Mouse (Mus musculus) G1E (cell line): ENCODE results near the gene Acbd3. TPM values are rescaled to one million over a fixed set of nuclear protein-coding genes. Genes with fewer than 3 reads are reported as not detected.

Experiments used
- ATAC-seq: 2 replicates; pipeline ENCODE4 v1.8.0; 2016; ENCODE audit warnings: mild to moderate bottlenecking; ENCODE audit not compliant: insufficient number of reproducible peaks, poor library complexity, low FRiP score, severe bottlenecking; ENCODE audit errors: extremely low read depth
- DNase-seq: peaks from one replicate; pipeline ENCODE4 v3.0.0; 2012; ENCODE audit warnings: low spot score
- H3K27me3 ChIP-seq: 2 replicates; pipeline ENCODE4 v1.6.1; 2012; ENCODE audit warnings: mild to moderate bottlenecking, low read length, inconsistent platforms; ENCODE audit not compliant: insufficient read depth
- H3K36me3 ChIP-seq: replicated peaks from 2 replicates; pipeline ENCODE3; 2012; ENCODE audit warnings: mild to moderate bottlenecking, inconsistent platforms
- H3K4me1 ChIP-seq: 2 replicates; pipeline ENCODE4 v1.6.1; 2012; ENCODE audit warnings: low read depth, low read length, inconsistent platforms, mixed read lengths; ENCODE audit not compliant: insufficient read depth
- H3K4me3 ChIP-seq: 2 replicates; pipeline ENCODE4 v1.5.1; 2012; ENCODE audit warnings: low read depth, mild to moderate bottlenecking, inconsistent platforms, low read length, moderate library complexity, mixed read lengths
- H3K9me3 ChIP-seq: replicated peaks from 2 replicates; pipeline ENCODE4 v1.6.1; 2012; ENCODE audit warnings: inconsistent platforms
- CTCF ChIP-seq: IDR thresholded peaks from 2 replicates; pipeline ENCODE4 v1.5.1; 2012; ENCODE audit warnings: low read depth, low read length, inconsistent platforms, mixed read lengths
- GATA1 ChIP-seq: IDR thresholded peaks from 2 replicates; pipeline ENCODE4 v1.6.1; 2012; ENCODE audit warnings: borderline replicate concordance, low read length, inconsistent platforms, mixed read lengths
- GATA2 ChIP-seq: IDR thresholded peaks from 2 replicates; pipeline ENCODE4 v1.6.1; 2012; ENCODE audit warnings: low read depth, low read length, inconsistent platforms, borderline replicate concordance
- POLR2AphosphoS5 ChIP-seq: IDR thresholded peaks from 2 replicates; pipeline ENCODE4 v1.6.1; 2012; ENCODE audit warnings: low read depth, low read length, inconsistent platforms; ENCODE audit not compliant: insufficient replicate concordance
- TAL1 ChIP-seq: conservative IDR thresholded peaks from 2 replicates; pipeline ENCODE4 v1.6.1; 2012; ENCODE audit warnings: low read depth, low read length, inconsistent platforms, mixed read lengths
- polyA plus RNA-seq: library from polyadenylated mRNA; stranded (reverse); fragments of >175 nt; gene quantifications from 2 replicates; pipeline ENCODE4 v1.2.3, GENCODE M21; 2012
- total RNA-seq, 2 experiments: library from RNA; stranded (forward) in 1 of 2; stranded (reverse) in 1 of 2; fragments of 200-1000 nt in 1 of 2; fragments of >200 nt in 1 of 2; fragmentation: Nextera tagmentation in 1 of 2; gene quantifications; 2 replicates each; pipeline ENCODE4 v1.2.3; 2014 to 2017

The Acbd3 gene
- total and polyA plus RNA-seq, 3 experiments: 8.2 to 57.1 (median 34.9) TPM

DNA sequence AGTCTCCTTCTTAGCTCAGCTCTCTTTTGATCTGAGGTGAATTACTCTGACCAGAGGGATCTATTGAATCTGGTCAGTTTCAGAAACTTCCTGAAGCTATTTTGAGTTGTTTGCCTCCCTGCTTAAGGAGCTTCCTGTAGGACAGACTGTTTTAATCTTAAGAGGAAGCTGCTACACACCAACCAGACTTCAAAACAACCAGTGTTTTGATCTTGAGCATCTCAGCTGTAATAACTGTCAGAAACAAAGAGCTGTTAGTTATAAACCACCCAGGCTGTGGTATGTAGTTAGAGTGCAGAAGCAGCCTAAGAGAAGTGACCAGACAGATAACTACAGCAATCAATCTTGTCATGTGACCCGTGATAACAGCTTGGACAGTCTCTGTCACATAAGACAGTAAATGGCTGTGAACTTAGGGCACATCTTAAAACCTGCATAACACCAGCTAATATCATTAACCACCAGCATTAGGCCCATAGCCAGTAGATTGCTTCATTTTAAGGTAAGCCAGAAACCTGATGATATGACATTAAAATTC lies 2.1 kb upstream of the Acbd3 start:
- peaks cover 2% of the 10 kb centered on the region; the same call in 1 of the 2 replicates for H3K27me3 ChIP-seq
- H3K4me3 ChIP-seq: no peak overlapping the region
- H3K9me3 ChIP-seq: no peaks in the 10 kb centered on the region
- H3K4me1 ChIP-seq: peaks cover 71% of the 10 kb centered on the region
- DNase-seq (no peak), ATAC-seq (no peak)
- H3K36me3 ChIP-seq: no peaks in the 10 kb centered on the region
- TF ChIP-seq CTCF: no peak

DNA sequence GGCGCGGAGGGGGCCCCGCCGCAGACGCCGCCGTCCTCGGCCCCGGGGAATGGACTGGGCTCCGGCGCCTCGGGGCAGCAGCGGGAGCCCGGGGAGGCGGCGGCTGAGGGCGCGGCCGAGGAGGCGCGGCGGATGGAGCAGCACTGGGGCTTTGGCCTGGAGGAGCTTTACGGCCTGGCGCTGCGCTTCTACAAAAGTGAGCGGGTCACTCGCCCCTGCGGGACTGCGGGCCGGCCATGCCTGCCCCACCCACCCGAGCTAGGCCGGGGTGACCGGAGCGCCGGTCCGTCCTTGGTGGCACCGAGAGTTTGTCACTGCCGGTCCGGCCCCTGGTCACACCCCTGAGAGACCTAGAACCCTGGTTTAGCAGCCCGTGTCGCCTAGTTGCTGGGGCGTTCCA lies 340 bp downstream of the Acbd3 start:
- DNase-seq (no peak), ATAC-seq (no peak)
- TF ChIP-seq POLR2AphosphoS5: no peak
- no peak for TF ChIP-seq GATA1
- TF ChIP-seq TAL1: no peak
- no peak for TF ChIP-seq CTCF
- no peak for TF ChIP-seq GATA2
- Histone ChIP-seq H3K4me1 (peaks cover 70% of the 10 kb centered on the region), H3K9me3 (no peaks in the 10 kb centered on the region), H3K4me3 (peak overlapping the region; percentile 96), H3K27me3 (no peaks in the 10 kb centered on the region), H3K36me3 (peaks cover 4% of the 10 kb centered on the region)

DNA sequence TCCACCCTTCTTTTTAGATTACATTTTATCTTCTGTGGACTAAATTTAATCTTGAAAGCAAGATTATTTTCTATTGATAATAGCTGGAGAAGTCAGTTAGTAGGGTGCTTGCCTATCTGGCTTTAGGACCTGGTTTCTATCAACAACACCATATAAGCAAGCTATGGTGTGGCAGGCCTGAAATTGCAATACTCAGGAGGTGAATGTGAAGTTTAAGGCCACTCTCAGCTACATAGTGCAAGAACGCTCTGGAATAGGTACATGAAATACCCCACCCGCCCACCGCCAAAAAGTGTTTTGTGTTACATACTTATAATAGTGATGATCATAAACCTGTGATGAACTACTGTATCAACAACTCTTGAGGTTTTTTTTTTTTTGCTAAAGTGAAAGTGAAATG lies 3.4 kb downstream of the Acbd3 start:
- no peaks in the 10 kb centered on the region for H3K27me3 ChIP-seq
- TF ChIP-seq GATA1 (no peak), CTCF (no peak), POLR2AphosphoS5 (no peak), TAL1 (no peak), GATA2 (no peak)
- no peak for DNase-seq
- ATAC-seq: no peak
- peaks cover 14% of the 10 kb centered on the region for H3K36me3 ChIP-seq
- H3K4me1 ChIP-seq: peaks cover 48% of the 10 kb centered on the region
- H3K9me3 ChIP-seq: no peaks in the 10 kb centered on the region
- no peak overlapping the region for H3K4me3 ChIP-seq

DNA sequence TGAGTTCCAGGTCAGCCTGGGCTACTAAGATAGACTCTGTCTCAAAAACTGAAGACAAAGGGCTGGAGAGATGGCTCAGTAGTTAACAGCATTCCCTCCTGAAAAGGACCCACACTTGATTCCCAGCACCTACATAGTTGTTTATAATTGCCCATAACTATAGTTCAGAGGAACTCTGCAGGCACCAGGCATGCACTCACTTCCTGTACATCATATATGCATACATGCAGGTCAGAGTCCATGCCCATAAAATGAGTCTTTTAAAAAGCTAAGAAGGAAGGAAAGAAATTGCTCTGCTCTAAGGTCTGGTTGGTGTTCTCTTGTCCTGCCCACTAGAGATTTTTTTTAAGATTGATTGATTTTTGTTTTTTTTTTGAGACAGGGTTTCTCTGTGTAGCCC lies 22.0 kb downstream of the Acbd3 start:
- H3K4me1 ChIP-seq: no peaks in the 10 kb centered on the region
- DNase-seq: no peak
- peaks cover 76% of the 10 kb centered on the region for H3K36me3 ChIP-seq
- no peak for TF ChIP-seq POLR2AphosphoS5
- no peak for TF ChIP-seq TAL1
- no peak for TF ChIP-seq CTCF
- no peak for TF ChIP-seq GATA1
- no peak for TF ChIP-seq GATA2
- no peaks in the 10 kb centered on the region for H3K9me3 ChIP-seq
- H3K4me3 ChIP-seq: no peak overlapping the region
- H3K27me3 ChIP-seq: no peaks in the 10 kb centered on the region
- no peak for ATAC-seq

DNA sequence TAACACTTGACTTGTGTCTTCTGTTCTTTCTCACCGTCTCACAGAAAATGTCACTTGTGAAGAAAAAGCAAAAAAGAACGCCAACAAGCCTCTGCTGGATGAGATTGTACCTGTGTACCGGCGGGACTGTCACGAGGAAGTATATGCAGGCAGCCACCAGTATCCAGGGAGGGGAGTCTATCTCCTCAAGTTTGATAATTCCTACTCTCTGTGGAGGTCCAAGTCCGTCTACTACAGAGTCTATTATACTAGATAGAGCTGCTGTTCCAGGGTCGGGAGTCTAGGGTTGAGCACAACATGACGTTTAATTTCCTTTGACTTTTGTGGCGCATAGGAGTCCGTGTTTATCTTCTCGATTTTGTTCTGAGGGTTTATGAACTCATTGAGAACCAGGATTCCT lies 26.3 kb downstream of the Acbd3 start:
- Histone ChIP-seq H3K4me3 (no peak overlapping the region), H3K27me3 (no peaks in the 10 kb centered on the region), H3K4me1 (no peaks in the 10 kb centered on the region), H3K36me3 (peaks cover 57% of the 10 kb centered on the region), H3K9me3 (no peaks in the 10 kb centered on the region)
- no peak for TF ChIP-seq TAL1
- TF ChIP-seq GATA2: no peak
- TF ChIP-seq GATA1: no peak
- no peak for TF ChIP-seq POLR2AphosphoS5
- no peak for TF ChIP-seq CTCF
- no peak for DNase-seq
- ATAC-seq: no peak

DNA sequence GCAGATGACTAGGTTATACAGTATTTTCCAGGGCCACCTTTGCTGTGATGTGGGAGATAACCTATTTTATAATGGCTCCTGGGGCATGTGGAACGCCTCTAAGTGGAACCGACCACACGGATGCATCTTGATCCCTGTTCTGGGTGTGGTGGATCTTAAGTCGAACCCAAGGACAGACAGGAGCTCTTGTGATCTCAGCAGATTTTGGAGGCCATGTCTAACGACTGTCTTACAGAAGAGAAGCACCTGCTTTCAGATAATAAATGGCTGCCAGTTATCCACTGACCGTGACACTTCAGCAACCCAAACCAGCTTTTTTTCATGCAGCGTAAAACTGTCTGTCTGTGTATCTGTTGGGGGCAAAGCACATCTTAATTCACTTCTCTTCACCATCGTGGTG lies 28.5 kb downstream of the Acbd3 start:
- H3K36me3 ChIP-seq: peaks cover 42% of the 10 kb centered on the region

DNA sequence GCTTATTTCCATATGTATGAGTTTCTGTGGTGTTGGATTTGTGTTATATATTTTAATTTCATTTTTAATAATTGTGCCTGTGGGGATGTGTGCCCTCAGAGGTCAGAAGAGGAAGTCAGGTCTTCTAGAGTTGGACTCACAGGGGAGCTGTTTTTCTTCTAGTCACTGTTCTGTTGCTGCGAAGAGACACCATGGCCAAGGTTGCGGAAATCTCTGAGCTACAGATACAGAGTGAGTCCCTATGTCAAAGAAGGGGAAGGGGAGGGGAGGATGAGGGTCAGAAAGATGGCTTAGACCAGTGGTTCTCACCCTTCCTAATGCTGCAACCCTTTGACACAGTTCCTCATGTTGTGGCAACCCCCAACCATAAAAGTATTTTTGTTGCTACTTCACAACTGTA lies 30.9 kb downstream of the Acbd3 start:
- no peak for DNase-seq
- H3K4me3 ChIP-seq: no peak overlapping the region
- no peak for ATAC-seq
- TF ChIP-seq GATA2 (no peak), TAL1 (no peak), POLR2AphosphoS5 (no peak), GATA1 (no peak), CTCF (no peak)
- H3K9me3 ChIP-seq: no peaks in the 10 kb centered on the region
- peaks cover 36% of the 10 kb centered on the region for H3K36me3 ChIP-seq
- H3K27me3 ChIP-seq: no peaks in the 10 kb centered on the region
- 0 out of 2 replicates have a peak, but pooled peaks cover 5% of the 10 kb centered on the region for H3K4me1 ChIP-seq

More for the DNA sequence above, 28.5 kb downstream of the Acbd3 start:
- H3K4me1 ChIP-seq: 0 out of 2 replicates have a peak, but pooled peaks cover 5% of the 10 kb centered on the region
- H3K27me3 ChIP-seq: no peaks in the 10 kb centered on the region
- TF ChIP-seq POLR2AphosphoS5 (no peak), CTCF (no peak), TAL1 (no peak), GATA2 (no peak), GATA1 (no peak)
- H3K9me3 ChIP-seq: no peaks in the 10 kb centered on the region
- H3K4me3 ChIP-seq: no peak overlapping the region
- DNase-seq (no peak), ATAC-seq (no peak)
